Mouse (Mus musculus) kidney, embryonic 15.5 days (tissue): ENCODE results near the gene Itgb7. TPM values are rescaled to one million over a fixed set of nuclear protein-coding genes. Genes with fewer than 3 reads are reported as not detected.
"Not testable (repeated sequence)": the region's sequence is repeated elsewhere in the genome, so short reads cannot be mapped to it uniquely, and the experiment has no call there.

ENCODE experiments used
- ATAC-seq: fragments of 200-750 bp; cut with Nextera tagmentation; replicated peaks from 2 replicates; pipeline ENCODE4 v1.8.0; 2017; ENCODE audit warnings: moderate TSS enrichment; ENCODE audit not compliant: low FRiP score
- H3K27ac ChIP-seq: fragments of 300-500 bp; sonication (generic); 2 replicates; pipeline ENCODE4 v1.5.1; 2015; ENCODE audit warnings: mild to moderate bottlenecking, inconsistent platforms
- H3K27me3 ChIP-seq: fragments of 300-500 bp; sonication (generic); 2 replicates; pipeline ENCODE4 v1.6.1; 2015; ENCODE audit warnings: inconsistent platforms
- H3K36me3 ChIP-seq: fragments of 300-500 bp; sonication (generic); 2 replicates; pipeline ENCODE4 v1.6.1; 2015; ENCODE audit warnings: inconsistent platforms
- H3K4me1 ChIP-seq: fragments of 300-500 bp; sonication (generic); 2 replicates; pipeline ENCODE4 v1.6.1; 2015; ENCODE audit warnings: inconsistent platforms
- H3K4me2 ChIP-seq: fragments of 300-500 bp; sonication (generic); 2 replicates; pipeline ENCODE4 v1.6.1; 2015; ENCODE audit warnings: moderate library complexity, mild to moderate bottlenecking, inconsistent platforms
- H3K4me3 ChIP-seq: fragments of 300-500 bp; sonication (generic); replicated peaks from 2 replicates; pipeline ENCODE4 v1.5.1; 2015; ENCODE audit warnings: mild to moderate bottlenecking, inconsistent platforms
- H3K9ac ChIP-seq: fragments of 300-500 bp; sonication (generic); 2 replicates; pipeline ENCODE4 v1.6.1; 2015; ENCODE audit warnings: mild to moderate bottlenecking, inconsistent platforms
- H3K9me3 ChIP-seq: fragments of 300-500 bp; sonication (generic); replicated peaks from 2 replicates; pipeline ENCODE4 v1.6.1; 2016; ENCODE audit warnings: inconsistent platforms
- WGBS: fragments of 180-500 bp; shearing (Covaris S2); methylation state at CpG from one replicate; pipeline ENCODE4 v1.1.7; 2015; ENCODE audit warnings: mixed read lengths; 5-methylcytosine and 5-hydroxymethylcytosine counted together
- polyA plus RNA-seq: library from polyadenylated mRNA; unstranded; fragments of >200 nt; fragmentation: Nextera tagmentation; extraction: Ambion mirVana; gene quantifications from 2 replicates; pipeline ENCODE4 v1.2.1, GENCODE M21; 2015

The Itgb7 gene
- polyA plus RNA-seq, 1 experiment from 2014 or later: 1.4 TPM

DNA sequence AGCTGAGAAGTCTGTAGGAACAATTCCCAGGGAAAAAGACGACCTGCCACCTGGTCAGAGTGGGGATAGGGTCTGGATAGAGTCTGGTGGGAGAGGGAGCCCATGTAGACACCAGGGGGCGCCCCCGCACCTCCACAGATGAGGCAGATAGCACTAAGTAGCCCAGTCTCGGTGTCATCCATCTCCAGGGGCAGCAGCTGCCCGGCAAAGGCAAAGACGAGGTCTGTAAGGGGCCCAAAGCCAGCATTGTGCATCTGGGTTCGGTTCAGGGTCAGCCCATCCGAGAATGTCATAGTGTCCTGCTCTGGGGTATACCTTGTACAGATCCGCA lies 7.5 kb upstream of the Itgb7 start:
- Histone ChIP-seq H3K9me3 (no peaks in the 10 kb centered on the region), H3K27me3 (no peaks in the 10 kb centered on the region), H3K4me1 (peaks cover 54% of the 10 kb centered on the region), H3K36me3 (peaks cover 38% of the 10 kb centered on the region), H3K27ac (0 out of 2 replicates have a peak overlapping the region, but pooled peaks have one; percentile 15), H3K4me3 (no peak overlapping the region), H3K4me2 (no peak overlapping the region), H3K9ac (no peak overlapping the region)
- 15% methylated on average over 9 of the region's 9 CpGs for WGBS
- ATAC-seq: peak; percentile 59; the same call in 1 of the 2 replicates

- no peaks in the 10 kb centered on the region for H3K9me3 ChIP-seq
- H3K27me3 ChIP-seq: no peaks in the 10 kb centered on the region
- H3K36me3 ChIP-seq: peaks cover 38% of the 10 kb centered on the region
- no peak for ATAC-seq
- no peak overlapping the region for H3K4me2 ChIP-seq
- WGBS: 91% methylated on average over 14 of the region's 14 CpGs
- H3K27ac ChIP-seq: no peak overlapping the region
- no peak overlapping the region for H3K4me3 ChIP-seq
- peaks cover 53% of the 10 kb centered on the region for H3K4me1 ChIP-seq
- no peak overlapping the region for H3K9ac ChIP-seq
These were observed 7.0 kb upstream of the Itgb7 start for GRCm38 (mm10) chr15:102238543-102239259.

DNA sequence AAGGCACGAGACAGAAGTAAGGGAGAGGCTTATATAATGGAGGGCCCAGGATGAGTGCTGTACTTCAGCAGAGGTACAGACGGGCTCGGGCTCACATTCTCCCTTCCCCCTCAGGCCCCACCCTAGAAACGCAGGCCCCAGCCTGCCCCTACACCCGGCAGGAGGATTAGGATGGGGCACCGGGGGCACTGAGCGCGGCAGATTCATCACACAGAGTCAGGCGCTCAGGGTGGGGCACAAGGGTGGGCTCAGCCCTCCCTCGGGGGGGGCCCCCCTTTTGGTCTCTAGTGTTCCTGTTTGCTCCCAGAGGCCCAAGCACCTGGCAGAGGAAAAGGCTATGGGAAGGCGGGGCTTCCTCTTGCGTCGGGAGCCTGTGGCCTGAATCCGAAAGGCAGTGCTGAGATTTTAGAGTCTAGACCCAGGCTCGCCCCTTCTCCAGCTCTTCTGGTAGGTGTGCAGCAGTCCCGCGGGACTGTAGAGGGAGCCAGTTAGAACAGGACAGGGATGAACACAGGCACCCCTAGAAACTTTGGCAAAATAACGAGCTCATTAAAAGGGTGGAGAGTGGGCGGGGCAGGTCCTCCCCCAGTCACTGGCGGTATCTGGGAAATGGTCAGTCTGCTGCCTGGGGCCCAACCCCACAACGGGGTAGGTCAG lies 3.8 kb upstream of the Itgb7 start:
- peak; percentile 47 for ATAC-seq
- WGBS: 29% methylated on average over 21 of the region's 21 CpGs
- Histone ChIP-seq H3K36me3 (peaks cover 31% of the 10 kb centered on the region), H3K9ac (peak overlapping the region; percentile 25; the same call in 1 of the 2 replicates), H3K27me3 (no peaks in the 10 kb centered on the region), H3K4me1 (peaks cover 35% of the 10 kb centered on the region), H3K4me2 (peak overlapping the region; percentile 37), H3K4me3 (peak overlapping the region; percentile 7; the same call in 1 of the 2 replicates), H3K9me3 (no peaks in the 10 kb centered on the region), H3K27ac (no peak overlapping the region; the same call in 1 of the 2 replicates)

GRCm38 (mm10) chr15:102233896-102234295 lies 2.2 kb upstream of the Itgb7 start:
- H3K36me3 ChIP-seq: peaks cover 25% of the 10 kb centered on the region
- WGBS: 28% methylated on average over 2 of the region's 2 CpGs
- ATAC-seq: no peak
- peak overlapping the region; percentile 56; the same call in 1 of the 2 replicates for H3K27ac ChIP-seq
- H3K4me3 ChIP-seq: no peak overlapping the region
- H3K9me3 ChIP-seq: no peaks in the 10 kb centered on the region
- H3K27me3 ChIP-seq: no peaks in the 10 kb centered on the region
- H3K9ac ChIP-seq: no peak overlapping the region
- H3K4me2 ChIP-seq: no peak overlapping the region
- peaks cover 24% of the 10 kb centered on the region for H3K4me1 ChIP-seq

DNA sequence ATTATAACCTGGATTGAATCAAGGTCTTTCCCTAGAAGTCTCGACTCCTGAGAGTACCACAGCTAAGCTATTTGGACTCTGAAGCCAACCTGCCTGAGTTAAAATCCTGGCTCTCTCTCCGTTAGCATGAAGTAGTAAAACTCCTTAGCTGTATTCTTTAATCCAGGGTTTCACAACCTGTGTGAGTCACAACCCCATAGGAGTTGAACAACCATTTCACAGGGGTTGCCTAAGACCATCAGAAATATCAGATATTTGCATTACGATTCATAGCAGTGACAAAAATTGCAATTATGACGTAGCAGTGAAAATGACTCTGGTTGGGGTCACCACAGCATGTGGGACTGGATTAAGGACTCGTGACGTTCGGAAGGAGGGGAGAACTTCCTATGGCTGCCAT lies 1.0 kb upstream of the Itgb7 start:
- Histone ChIP-seq H3K27ac (no peak overlapping the region), H3K27me3 (no peaks in the 10 kb centered on the region), H3K4me3 (no peak overlapping the region), H3K9me3 (no peaks in the 10 kb centered on the region), H3K36me3 (peaks cover 14% of the 10 kb centered on the region), H3K4me2 (no peak overlapping the region), H3K9ac (no peak overlapping the region), H3K4me1 (peaks cover 24% of the 10 kb centered on the region)
- 83% methylated on average over 7 of the region's 7 CpGs for WGBS
- ATAC-seq: no peak

DNA sequence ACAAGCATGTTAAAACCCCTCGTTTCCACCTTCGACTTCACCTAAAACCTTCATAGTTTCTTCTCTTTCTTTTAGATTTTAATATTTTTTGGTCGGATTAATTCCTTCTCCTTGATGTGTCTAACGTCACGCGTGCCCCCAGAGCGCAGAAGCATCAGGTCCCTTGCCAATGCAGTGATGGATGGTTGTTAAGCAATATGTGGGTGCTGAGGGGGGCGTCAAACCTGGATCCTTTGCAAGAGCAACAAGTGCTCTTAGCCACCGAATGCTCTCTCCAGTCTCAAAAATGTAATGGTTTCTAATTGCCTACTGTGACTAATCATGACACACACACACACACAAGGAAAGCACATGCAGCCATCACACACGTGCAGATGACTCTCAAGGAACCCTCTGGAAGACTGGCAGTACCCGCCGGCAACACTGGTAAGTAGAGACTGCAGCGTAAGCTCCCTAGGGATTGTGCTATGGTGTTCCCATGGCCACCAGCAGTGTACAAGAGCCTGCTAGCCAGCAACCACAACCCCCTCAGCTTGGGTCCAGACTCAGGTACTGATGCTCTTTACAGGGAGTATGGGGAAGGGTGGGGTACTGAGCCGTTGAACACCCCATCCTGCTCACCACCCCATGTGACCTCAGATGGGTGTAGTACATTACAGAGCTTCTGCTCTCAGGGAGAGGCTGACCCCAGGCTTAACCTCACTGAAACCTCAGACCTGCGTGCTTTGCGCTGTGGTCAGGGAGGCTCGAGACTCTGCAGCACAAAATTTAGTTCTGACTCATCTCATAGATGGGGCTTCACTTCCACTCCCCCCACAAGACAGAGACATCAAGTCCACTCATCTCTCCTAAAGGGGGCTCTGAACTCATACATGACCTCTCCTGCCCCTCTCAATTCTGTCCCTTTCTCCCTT lies 1.1 kb downstream of the Itgb7 start:
- ATAC-seq: no peak
- H3K27ac ChIP-seq: no peak overlapping the region
- 80% methylated on average over 17 of the region's 17 CpGs for WGBS
- no peak overlapping the region for H3K4me2 ChIP-seq
- peaks cover 19% of the 10 kb centered on the region for H3K4me1 ChIP-seq
- no peaks in the 10 kb centered on the region for H3K9me3 ChIP-seq
- H3K27me3 ChIP-seq: no peaks in the 10 kb centered on the region
- H3K9ac ChIP-seq: no peak overlapping the region
- H3K36me3 ChIP-seq: no peaks in the 10 kb centered on the region
- no peak overlapping the region for H3K4me3 ChIP-seq

DNA sequence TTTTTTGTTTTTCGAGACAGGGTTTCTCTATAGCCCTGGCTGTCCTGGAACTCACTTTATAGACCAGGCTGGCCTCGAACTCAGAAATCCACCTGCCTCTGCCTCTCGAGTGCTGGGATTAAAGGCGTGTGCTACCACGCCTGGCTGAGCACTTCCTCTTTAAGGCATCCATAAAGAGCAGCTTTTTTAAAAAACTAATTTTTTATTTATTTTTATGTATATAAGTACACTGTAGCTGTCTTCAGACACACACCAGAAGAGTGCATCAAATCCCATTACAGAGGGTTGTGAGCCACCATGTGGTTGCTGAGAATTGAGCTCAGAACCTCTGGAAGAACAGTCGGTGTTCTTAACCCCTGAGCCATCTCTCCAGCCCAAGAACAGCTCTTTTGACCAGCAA lies 6.1 kb downstream of the Itgb7 start:
- H3K9me3 ChIP-seq, H3K4me2 ChIP-seq, H3K9ac ChIP-seq, H3K27ac ChIP-seq, H3K4me3 ChIP-seq, ATAC-seq, H3K36me3 ChIP-seq: not testable (repeated sequence)
- peaks cover 13% of the 10 kb centered on the region for H3K4me1 ChIP-seq
- WGBS: 75% methylated on average over 6 of the region's 6 CpGs
- peaks cover 21% of the 10 kb centered on the region for H3K27me3 ChIP-seq

- Histone ChIP-seq H3K27me3 (peaks cover 21% of the 10 kb centered on the region), H3K9me3 (no peaks in the 10 kb centered on the region), H3K4me3 (peak overlapping the region; percentile 49), H3K36me3 (no peaks in the 10 kb centered on the region), H3K4me1 (peaks cover 13% of the 10 kb centered on the region), H3K4me2 (peak overlapping the region; percentile 89), H3K27ac (no peak overlapping the region), H3K9ac (peak overlapping the region; percentile 44; the same call in 1 of the 2 replicates)
- no peak for ATAC-seq
- WGBS: 17% methylated on average over 21 of the region's 21 CpGs
These were observed 6.6 kb downstream of the Itgb7 start for GRCm38 (mm10) chr15:102224992-102225617.

- peaks cover 21% of the 10 kb centered on the region for H3K27me3 ChIP-seq
- H3K4me1 ChIP-seq: peaks cover 13% of the 10 kb centered on the region
- H3K4me3 ChIP-seq: peak overlapping the region; percentile 49
- no peaks in the 10 kb centered on the region for H3K9me3 ChIP-seq
- H3K36me3 ChIP-seq: no peaks in the 10 kb centered on the region
- no peak overlapping the region for H3K27ac ChIP-seq
- WGBS: 3% methylated on average over 43 of the region's 43 CpGs
- peak overlapping the region; percentile 44 for H3K9ac ChIP-seq
- H3K4me2 ChIP-seq: peak overlapping the region; percentile 89
- ATAC-seq: peak; percentile 88
These were observed 7.4 kb downstream of the Itgb7 start for GRCm38 (mm10) chr15:102224186-102224991.

DNA sequence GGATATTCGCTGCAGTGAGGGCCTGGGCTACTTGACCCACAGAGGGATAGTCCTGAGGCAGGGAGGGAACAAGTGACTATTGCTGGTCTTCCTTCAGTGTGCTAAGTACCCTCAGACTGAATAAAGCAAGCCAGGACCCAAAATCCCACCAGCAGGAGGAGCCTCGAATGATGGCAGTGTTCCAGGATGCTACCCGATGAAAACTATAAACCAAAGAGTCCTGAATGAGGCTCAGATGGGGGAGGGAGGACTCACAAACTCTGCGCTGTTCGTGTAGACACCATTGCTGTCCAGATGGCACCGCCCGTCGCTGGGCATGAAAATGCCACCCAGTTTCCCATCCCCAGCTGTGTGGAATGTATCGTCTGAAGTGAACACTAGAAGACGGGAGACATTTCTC lies 9.4 kb downstream of the Itgb7 start:
- Histone ChIP-seq H3K36me3 (no peaks in the 10 kb centered on the region), H3K27ac (no peak overlapping the region), H3K4me1 (peaks cover 13% of the 10 kb centered on the region), H3K4me3 (no peak overlapping the region), H3K9me3 (no peaks in the 10 kb centered on the region), H3K4me2 (no peak overlapping the region), H3K27me3 (peaks cover 21% of the 10 kb centered on the region), H3K9ac (no peak overlapping the region)
- ATAC-seq: no peak
- WGBS: 65% methylated on average over 10 of the region's 10 CpGs

GRCm38 (mm10) chr15:102217325-102217724 lies 14.4 kb downstream of the Itgb7 start:
- H3K4me2 ChIP-seq: no peak overlapping the region
- 73% methylated on average over 7 of the region's 7 CpGs for WGBS
- peaks cover 45% of the 10 kb centered on the region for H3K36me3 ChIP-seq
- H3K27me3 ChIP-seq: 0 out of 2 replicates have a peak, but pooled peaks cover 3% of the 10 kb centered on the region
- H3K9ac ChIP-seq: no peak overlapping the region
- no peaks in the 10 kb centered on the region for H3K9me3 ChIP-seq
- peaks cover 3% of the 10 kb centered on the region; the same call in 1 of the 2 replicates for H3K4me1 ChIP-seq
- no peak overlapping the region for H3K27ac ChIP-seq
- ATAC-seq: no peak
- H3K4me3 ChIP-seq: no peak overlapping the region
